Mouse (Mus musculus) ES-Bruce4 (cell line): ENCODE measurements at regions not wholly inside any gene's neighbourhood (a gene's known extent, or its start where the extent isn't known, plus 50 kb on each side); places are given as distances from the start of the nearest gene placed in this dataset.

Experiments used
- H3K27ac ChIP-seq: 2 replicates; pipeline ENCODE4 v1.5.1; 2012; ENCODE audit warnings: low read length, inconsistent platforms; ENCODE audit not compliant: insufficient read depth
- H3K27me3 ChIP-seq: 2 replicates; pipeline ENCODE4 v1.6.1; 2012; ENCODE audit warnings: mild to moderate bottlenecking, low read length, inconsistent platforms; ENCODE audit not compliant: control insufficient read depth, poor library complexity, insufficient read depth, severe bottlenecking
- H3K36me3 ChIP-seq: 2 replicates; pipeline ENCODE4 v1.6.1; 2012; ENCODE audit warnings: inconsistent platforms, mild to moderate bottlenecking, low read length, moderate library complexity; ENCODE audit not compliant: control insufficient read depth, poor library complexity, insufficient read depth, severe bottlenecking
- H3K4me1 ChIP-seq: one replicate; pipeline ENCODE4 v1.8.1; 2011; ENCODE audit warnings: low read length; ENCODE audit not compliant: control insufficient read depth, insufficient read depth
- H3K4me3 ChIP-seq: 2 replicates; pipeline ENCODE4 v1.5.1; 2011; ENCODE audit warnings: low read depth, mild to moderate bottlenecking, low read length
- H3K9ac ChIP-seq: 2 replicates; pipeline ENCODE4 v1.6.1; 2012; ENCODE audit warnings: low read depth, mild to moderate bottlenecking, inconsistent platforms; ENCODE audit not compliant: poor library complexity, severe bottlenecking
- H3K9me3 ChIP-seq: replicated peaks from 2 replicates; pipeline ENCODE4 v1.6.1; 2012; ENCODE audit warnings: mild to moderate bottlenecking, low read length, inconsistent platforms; ENCODE audit not compliant: control insufficient read depth, poor library complexity, insufficient read depth, severe bottlenecking
- CTCF ChIP-seq: IDR thresholded peaks from one replicate; pipeline ENCODE4 v1.8.1; 2011; ENCODE audit warnings: low read depth, low read length
- EP300 ChIP-seq: IDR thresholded peaks from 2 replicates; pipeline ENCODE4 v1.6.1; 2011; ENCODE audit warnings: low read depth, low read length; ENCODE audit not compliant: insufficient read depth
- POLR2A ChIP-seq: IDR thresholded peaks from one replicate; pipeline ENCODE4 v1.8.1; 2011; ENCODE audit warnings: low read length; ENCODE audit not compliant: insufficient read depth

- no peaks in the 10 kb centered on the region for H3K9me3 ChIP-seq
- peaks cover 6% of the 10 kb centered on the region for H3K4me1 ChIP-seq
- no peaks in the 10 kb centered on the region for H3K27me3 ChIP-seq
- H3K9ac ChIP-seq: no peak overlapping the region
- H3K27ac ChIP-seq: no peak overlapping the region
- H3K36me3 ChIP-seq: peaks cover 4% of the 10 kb centered on the region; the same call in 1 of the 2 replicates
- H3K4me3 ChIP-seq: no peak overlapping the region
- no peak for TF ChIP-seq CTCF
- TF ChIP-seq POLR2A: no peak
- TF ChIP-seq EP300: no peak
Measured at GRCm38 (mm10) chr1:136725242-136725641, 100.5 kb downstream of the Zfp281 start.

GRCm38 (mm10) chr1:136726145-136726935, 101.6 kb downstream of the Zfp281 start:
- Histone ChIP-seq H3K27ac (no peak overlapping the region), H3K9ac (no peak overlapping the region), H3K9me3 (no peaks in the 10 kb centered on the region), H3K4me3 (no peak overlapping the region), H3K27me3 (no peaks in the 10 kb centered on the region), H3K36me3 (peaks cover 3% of the 10 kb centered on the region; the same call in 1 of the 2 replicates), H3K4me1 (peaks cover 6% of the 10 kb centered on the region)
- TF ChIP-seq POLR2A: no peak
- peak; percentile 66 for TF ChIP-seq CTCF
- no peak for TF ChIP-seq EP300

GRCm38 (mm10) chr1:136727868-136728631, 103.3 kb downstream of the Zfp281 start:
- peaks cover 6% of the 10 kb centered on the region for H3K4me1 ChIP-seq
- H3K4me3 ChIP-seq: no peak overlapping the region
- H3K9ac ChIP-seq: peak overlapping the region; percentile 24; the same call in 1 of the 2 replicates
- no peaks in the 10 kb centered on the region for H3K27me3 ChIP-seq
- no peaks in the 10 kb centered on the region for H3K9me3 ChIP-seq
- H3K36me3 ChIP-seq: peaks cover 3% of the 10 kb centered on the region; the same call in 1 of the 2 replicates
- H3K27ac ChIP-seq: peak overlapping the region; percentile 67; the same call in 1 of the 2 replicates
- TF ChIP-seq EP300: 0 out of 2 replicates have a peak, but pooled peaks have one; percentile 40
- no peak for TF ChIP-seq CTCF
- no peak for TF ChIP-seq POLR2A

- H3K27ac ChIP-seq: no peak overlapping the region
- peak overlapping the region; percentile 24; the same call in 1 of the 2 replicates for H3K9ac ChIP-seq
- peaks cover 6% of the 10 kb centered on the region for H3K4me1 ChIP-seq
- TF ChIP-seq POLR2A (no peak), EP300 (no peak), CTCF (no peak)
- H3K36me3 ChIP-seq: peaks cover 3% of the 10 kb centered on the region; the same call in 1 of the 2 replicates
- no peaks in the 10 kb centered on the region for H3K27me3 ChIP-seq
- H3K9me3 ChIP-seq: no peaks in the 10 kb centered on the region
- no peak overlapping the region for H3K4me3 ChIP-seq
Measured at GRCm38 (mm10) chr1:136728632-136728944, 103.9 kb downstream of the Zfp281 start.

GRCm38 (mm10) chr1:136730638-136731037, 105.9 kb downstream of the Zfp281 start:
- Histone ChIP-seq H3K27ac (no peak overlapping the region), H3K9me3 (no peaks in the 10 kb centered on the region), H3K27me3 (no peaks in the 10 kb centered on the region), H3K4me3 (no peak overlapping the region), H3K4me1 (peaks cover 6% of the 10 kb centered on the region), H3K36me3 (no peaks in the 10 kb centered on the region), H3K9ac (no peak overlapping the region)
- TF ChIP-seq CTCF: no peak
- TF ChIP-seq POLR2A: no peak
- TF ChIP-seq EP300: no peak
